Mouse (Mus musculus): ENCODE data around the gene Pitpnm2. TPM values are rescaled to one million over a fixed set of nuclear protein-coding genes. Genes with fewer than 3 reads are reported as not detected.

The Pitpnm2 gene
- polyA plus RNA-seq, 1 experiment from 2014 or later: 10.2 TPM

DNA sequence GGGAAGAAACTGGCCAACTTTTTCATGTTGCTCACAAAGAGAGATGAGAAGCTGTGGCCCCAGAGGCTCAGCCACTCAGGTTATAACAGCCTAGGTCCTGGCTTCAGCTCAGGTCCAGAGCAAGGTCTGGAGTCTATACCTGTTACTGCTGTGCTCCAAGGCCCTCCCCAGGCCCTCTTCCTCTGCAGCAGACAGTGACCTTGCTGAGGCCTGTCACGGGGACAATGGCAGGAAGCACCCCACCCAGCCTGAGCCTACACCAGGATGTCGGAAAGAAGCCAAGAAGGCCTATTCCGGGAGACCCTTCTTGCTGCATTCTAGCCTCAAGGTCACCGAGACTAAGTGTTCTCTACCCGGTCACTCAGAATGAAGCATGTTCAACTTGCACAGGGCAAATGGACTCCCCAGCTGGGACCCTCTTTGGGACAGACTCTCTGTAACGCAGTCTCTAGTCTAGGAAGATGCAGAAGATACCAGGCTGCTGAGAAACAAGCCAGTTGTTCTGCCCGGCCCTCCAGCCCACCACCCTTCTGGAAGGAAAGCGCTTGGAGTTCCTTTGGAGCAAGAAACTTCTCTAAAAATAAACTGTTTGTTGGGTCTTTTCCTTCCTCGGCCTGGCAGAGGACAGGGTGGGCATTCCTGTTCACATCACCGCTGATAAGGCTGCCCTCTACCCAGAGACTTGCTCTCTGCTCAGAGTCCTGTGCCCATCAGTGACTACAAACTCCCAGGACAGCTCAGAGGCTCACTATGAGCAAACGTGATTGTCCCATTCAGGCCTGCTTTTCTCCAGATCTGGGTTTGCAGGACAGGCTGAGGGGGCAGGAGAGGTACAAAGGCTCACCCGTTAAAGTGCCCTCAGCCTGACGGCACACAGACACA is 35.7 kb downstream of the Pitpnm2 start:
- Histone ChIP-seq H3K4me3 (ENCODE audit: control insufficient read depth in 1 of 2, insufficient read depth in 1 of 2, low read depth in 1 of 2, low read length in 2 of 2) (no peak overlapping the region), H3K4me1 (ENCODE audit: control insufficient read depth in 2 of 2, insufficient read depth in 2 of 2, low read length in 2 of 2) (peaks cover 74 to 90% of the 10 kb centered on the region in 2 experiments), H3K27ac (replicated peaks in 1 of 2; ENCODE audit: control insufficient read depth in 1 of 2, insufficient read depth in 1 of 2, low read depth in 2 of 2, low read length in 2 of 2) (peak overlapping the region; percentile 94 to 96), H3K9me3 (ENCODE audit: control insufficient read depth, low read length) (no peaks in the 10 kb centered on the region), H3K4me2 (ENCODE audit: low read length) (peak overlapping the region; percentile 32), H3K36me3 (ENCODE audit: control insufficient read depth, insufficient read depth, low read length) (peaks cover 17% of the 10 kb centered on the region), H3K27me3 (ENCODE audit: control insufficient read depth, insufficient read depth, low read length) (no peaks in the 10 kb centered on the region), H3K9ac (ENCODE audit: low read length) (peak overlapping the region; percentile 59)
- ATAC-seq (ENCODE audit: insufficient number of reproducible peaks, insufficient read depth, low FRiP score, low read depth): peak; percentile 48; the same call in 1 of the 2 replicates
- WGBS: 33% methylated on average over 13 of the region's 13 CpGs

DNA sequence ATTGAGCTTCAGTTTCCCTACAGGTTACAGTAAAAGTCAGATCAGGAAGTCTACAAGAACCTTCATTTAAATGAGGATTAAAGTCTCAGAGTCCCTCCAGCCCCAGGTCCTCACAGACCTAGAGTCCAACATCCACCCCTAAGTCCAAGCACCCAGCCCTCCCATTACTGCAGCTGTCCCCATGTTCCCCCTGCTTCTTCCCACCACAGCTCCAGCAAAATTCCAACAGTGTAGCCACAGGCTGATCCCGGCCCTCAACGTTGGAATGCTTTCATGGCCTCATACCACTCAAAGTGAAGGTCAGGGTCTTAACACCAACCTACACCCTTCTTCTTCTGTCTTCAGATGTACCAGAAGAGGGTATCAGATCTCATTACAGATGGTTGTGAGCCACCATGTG is 37.9 kb downstream of the Pitpnm2 start:
- Histone ChIP-seq H3K9me3 (ENCODE audit: control insufficient read depth, low read length) (no peaks in the 10 kb centered on the region), H3K9ac (ENCODE audit: low read length) (peak overlapping the region; percentile 39; the same call in 1 of the 2 replicates), H3K27ac (replicated peaks in 1 of 2; ENCODE audit: control insufficient read depth in 1 of 2, insufficient read depth in 1 of 2, low read depth in 2 of 2, low read length in 2 of 2) (peak overlapping the region; percentile 1 to 76), H3K4me1 (ENCODE audit: control insufficient read depth in 2 of 2, insufficient read depth in 2 of 2, low read length in 2 of 2) (peaks cover 75 to 90% of the 10 kb centered on the region in 2 experiments), H3K36me3 (ENCODE audit: control insufficient read depth, insufficient read depth, low read length) (peaks cover 17% of the 10 kb centered on the region), H3K27me3 (ENCODE audit: control insufficient read depth, insufficient read depth, low read length) (no peaks in the 10 kb centered on the region), H3K4me2 (ENCODE audit: low read length) (no peak overlapping the region), H3K4me3 (ENCODE audit: control insufficient read depth in 1 of 2, insufficient read depth in 1 of 2, low read depth in 1 of 2, low read length in 2 of 2) (no peak overlapping the region)
- WGBS: 25% methylated on average over 2 of the region's 2 CpGs
- ATAC-seq (ENCODE audit: insufficient number of reproducible peaks, insufficient read depth, low FRiP score, low read depth): no peak

DNA sequence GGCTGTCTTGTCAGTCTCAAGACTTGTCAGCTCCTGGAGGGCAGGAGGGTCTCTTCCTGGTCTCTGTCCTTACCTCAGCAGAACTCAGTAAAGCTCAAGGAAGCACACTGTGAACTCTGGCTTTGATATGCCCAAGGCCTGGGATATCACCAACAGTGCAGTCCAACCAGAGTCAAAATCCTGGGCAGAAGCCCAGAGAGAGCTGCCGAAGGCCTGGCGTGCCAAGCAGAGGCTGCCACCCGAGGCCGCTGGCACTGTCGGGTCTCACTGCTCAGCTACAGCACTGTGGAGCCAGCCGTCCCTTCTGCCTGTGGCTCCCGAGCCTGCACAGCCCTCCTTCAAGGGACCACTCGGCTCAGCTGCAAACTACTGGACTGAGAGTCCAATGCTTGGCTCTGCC is 38.3 kb downstream of the Pitpnm2 start:
- Histone ChIP-seq H3K27ac (replicated peaks in 1 of 2; ENCODE audit: control insufficient read depth in 1 of 2, insufficient read depth in 1 of 2, low read depth in 2 of 2, low read length in 2 of 2) (peak overlapping the region; percentile 1 to 76), H3K4me1 (ENCODE audit: control insufficient read depth in 2 of 2, insufficient read depth in 2 of 2, low read length in 2 of 2) (peaks cover 78 to 90% of the 10 kb centered on the region in 2 experiments), H3K4me2 (ENCODE audit: low read length) (no peak overlapping the region), H3K36me3 (ENCODE audit: control insufficient read depth, insufficient read depth, low read length) (peaks cover 17% of the 10 kb centered on the region), H3K4me3 (ENCODE audit: control insufficient read depth in 1 of 2, insufficient read depth in 1 of 2, low read depth in 1 of 2, low read length in 2 of 2) (no peak overlapping the region), H3K27me3 (ENCODE audit: control insufficient read depth, insufficient read depth, low read length) (no peaks in the 10 kb centered on the region), H3K9me3 (ENCODE audit: control insufficient read depth, low read length) (no peaks in the 10 kb centered on the region), H3K9ac (ENCODE audit: low read length) (peak overlapping the region; percentile 39; the same call in 1 of the 2 replicates)
- WGBS: 63% methylated on average over 8 of the region's 8 CpGs
- ATAC-seq (ENCODE audit: insufficient number of reproducible peaks, insufficient read depth, low FRiP score, low read depth): no peak

DNA sequence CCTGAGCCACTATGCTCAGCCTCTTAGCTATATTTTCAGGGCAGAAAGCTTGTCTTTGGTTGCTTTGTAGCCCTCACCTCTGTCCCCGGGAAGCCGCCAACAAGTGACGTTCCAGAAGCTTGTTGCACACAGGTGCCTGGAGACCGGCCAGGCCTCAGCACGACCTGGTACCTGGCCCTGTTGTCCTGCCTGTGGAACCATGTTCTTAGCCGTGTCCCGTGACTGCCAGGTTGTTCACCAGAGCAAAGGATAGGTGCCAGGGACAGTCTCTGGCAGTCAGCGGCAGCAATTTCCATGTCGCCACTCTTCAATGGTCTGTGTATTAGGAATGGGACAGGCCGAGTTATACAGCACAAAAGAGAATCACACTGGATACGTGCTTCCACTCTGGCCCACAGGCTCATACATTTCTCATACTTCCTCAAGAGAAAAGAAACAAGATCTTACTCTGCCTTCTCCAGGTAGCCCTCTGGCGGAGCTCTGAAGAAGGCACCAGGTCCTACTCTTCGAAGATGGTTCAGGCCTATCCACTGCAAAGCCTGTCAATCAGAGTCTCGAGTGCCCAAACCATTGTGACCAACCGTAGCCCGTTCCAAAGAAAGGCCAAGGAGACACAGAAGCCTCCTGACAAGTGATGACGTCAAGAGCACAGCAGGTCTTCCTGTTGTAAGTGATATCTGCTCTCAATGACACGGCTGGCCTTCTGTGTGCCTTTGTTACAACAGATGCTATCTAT is 39.1 kb downstream of the Pitpnm2 start:
- no peak for ATAC-seq (ENCODE audit: insufficient number of reproducible peaks, insufficient read depth, low FRiP score, low read depth)
- peaks cover 10% of the 10 kb centered on the region for H3K36me3 ChIP-seq (ENCODE audit: control insufficient read depth, insufficient read depth, low read length)
- H3K27ac ChIP-seq (replicated peaks in 1 of 2; ENCODE audit: control insufficient read depth in 1 of 2, insufficient read depth in 1 of 2, low read depth in 2 of 2, low read length in 2 of 2): peak overlapping the region; percentile 8 to 83
- 57% methylated on average over 18 of the region's 18 CpGs for WGBS
- no peak overlapping the region for H3K4me3 ChIP-seq (ENCODE audit: control insufficient read depth in 1 of 2, insufficient read depth in 1 of 2, low read depth in 1 of 2, low read length in 2 of 2)
- H3K27me3 ChIP-seq (ENCODE audit: control insufficient read depth, insufficient read depth, low read length): no peaks in the 10 kb centered on the region
- no peaks in the 10 kb centered on the region for H3K9me3 ChIP-seq (ENCODE audit: control insufficient read depth, low read length)
- H3K4me1 ChIP-seq (ENCODE audit: control insufficient read depth in 2 of 2, insufficient read depth in 2 of 2, low read length in 2 of 2): peaks cover 84 to 90% of the 10 kb centered on the region in 2 experiments
- H3K4me2 ChIP-seq (ENCODE audit: low read length): no peak overlapping the region
- H3K9ac ChIP-seq (ENCODE audit: low read length): peak overlapping the region; percentile 65

DNA sequence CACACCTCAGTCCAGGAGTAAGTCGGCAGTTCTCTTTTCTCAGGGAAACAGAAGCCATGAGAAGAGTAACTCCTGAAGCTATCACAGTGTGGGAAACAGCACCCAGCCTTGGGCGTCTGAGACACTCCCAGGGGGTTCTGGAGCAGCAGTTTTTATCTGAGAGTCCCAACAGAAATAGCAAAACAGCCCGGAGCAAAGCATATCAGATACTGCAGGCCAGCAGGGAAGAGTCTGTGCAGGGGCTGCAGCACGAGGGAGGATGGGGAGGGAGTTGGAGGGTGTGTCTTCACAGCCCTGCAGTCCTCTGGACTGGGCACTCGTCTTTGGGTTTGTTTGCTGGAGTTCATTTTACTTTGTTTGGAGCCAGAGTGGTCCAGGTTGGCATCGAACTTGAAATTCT is 39.7 kb downstream of the Pitpnm2 start:
- Histone ChIP-seq H3K36me3 (ENCODE audit: control insufficient read depth, insufficient read depth, low read length) (peaks cover 4% of the 10 kb centered on the region), H3K9me3 (ENCODE audit: control insufficient read depth, low read length) (no peaks in the 10 kb centered on the region), H3K4me1 (ENCODE audit: control insufficient read depth in 2 of 2, insufficient read depth in 2 of 2, low read length in 2 of 2) (peaks cover 84 to 90% of the 10 kb centered on the region in 2 experiments), H3K4me2 (ENCODE audit: low read length) (no peak overlapping the region), H3K27ac (replicated peaks in 1 of 2; ENCODE audit: control insufficient read depth in 1 of 2, insufficient read depth in 1 of 2, low read depth in 2 of 2, low read length in 2 of 2) (peak overlapping the region; percentile 8 to 83), H3K4me3 (ENCODE audit: control insufficient read depth in 1 of 2, insufficient read depth in 1 of 2, low read depth in 1 of 2, low read length in 2 of 2) (no peak overlapping the region), H3K27me3 (ENCODE audit: control insufficient read depth, insufficient read depth, low read length) (no peaks in the 10 kb centered on the region), H3K9ac (ENCODE audit: low read length) (peak overlapping the region; percentile 65)
- ATAC-seq (ENCODE audit: insufficient number of reproducible peaks, insufficient read depth, low FRiP score, low read depth): no peak
- 21% methylated on average over 6 of the region's 6 CpGs for WGBS

DNA sequence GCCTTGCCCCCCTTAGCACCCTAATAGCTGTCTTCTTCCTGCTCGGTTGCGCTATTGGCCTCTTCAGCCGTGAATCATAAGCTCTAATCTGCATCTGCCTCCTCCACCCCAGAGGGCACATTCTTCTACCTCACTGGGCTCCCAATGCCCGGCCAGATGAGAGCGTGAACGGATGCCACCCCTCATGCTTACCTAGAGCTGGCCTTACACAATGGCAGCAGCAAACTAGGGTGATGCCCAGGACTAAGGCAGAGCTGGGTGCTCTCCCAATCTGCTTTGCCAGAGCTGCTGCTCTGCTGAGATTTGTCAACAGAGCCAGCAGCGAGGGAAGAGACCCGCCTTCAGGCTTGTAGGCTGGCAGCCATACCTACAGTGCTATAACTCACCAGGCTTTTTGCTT is 41.5 kb downstream of the Pitpnm2 start:
- ATAC-seq (ENCODE audit: insufficient number of reproducible peaks, insufficient read depth, low FRiP score, low read depth): no peak
- H3K27ac ChIP-seq (replicated peaks in 1 of 2; ENCODE audit: control insufficient read depth in 1 of 2, insufficient read depth in 1 of 2, low read depth in 2 of 2, low read length in 2 of 2): peak overlapping the region; percentile 66 to 99
- H3K9ac ChIP-seq (ENCODE audit: low read length): peak overlapping the region; percentile 69
- H3K9me3 ChIP-seq (ENCODE audit: control insufficient read depth, low read length): no peaks in the 10 kb centered on the region
- H3K4me3 ChIP-seq (ENCODE audit: control insufficient read depth in 1 of 2, insufficient read depth in 1 of 2, low read depth in 1 of 2, low read length in 2 of 2): no peak overlapping the region
- 59% methylated on average over 8 of the region's 8 CpGs for WGBS
- H3K27me3 ChIP-seq (ENCODE audit: control insufficient read depth, insufficient read depth, low read length): no peaks in the 10 kb centered on the region
- H3K4me1 ChIP-seq (ENCODE audit: control insufficient read depth in 2 of 2, insufficient read depth in 2 of 2, low read length in 2 of 2): peaks cover 82 to 89% of the 10 kb centered on the region in 2 experiments
- peaks cover 3% of the 10 kb centered on the region; the same call in 1 of the 2 replicates for H3K36me3 ChIP-seq (ENCODE audit: control insufficient read depth, insufficient read depth, low read length)
- H3K4me2 ChIP-seq (ENCODE audit: low read length): no peak overlapping the region

DNA sequence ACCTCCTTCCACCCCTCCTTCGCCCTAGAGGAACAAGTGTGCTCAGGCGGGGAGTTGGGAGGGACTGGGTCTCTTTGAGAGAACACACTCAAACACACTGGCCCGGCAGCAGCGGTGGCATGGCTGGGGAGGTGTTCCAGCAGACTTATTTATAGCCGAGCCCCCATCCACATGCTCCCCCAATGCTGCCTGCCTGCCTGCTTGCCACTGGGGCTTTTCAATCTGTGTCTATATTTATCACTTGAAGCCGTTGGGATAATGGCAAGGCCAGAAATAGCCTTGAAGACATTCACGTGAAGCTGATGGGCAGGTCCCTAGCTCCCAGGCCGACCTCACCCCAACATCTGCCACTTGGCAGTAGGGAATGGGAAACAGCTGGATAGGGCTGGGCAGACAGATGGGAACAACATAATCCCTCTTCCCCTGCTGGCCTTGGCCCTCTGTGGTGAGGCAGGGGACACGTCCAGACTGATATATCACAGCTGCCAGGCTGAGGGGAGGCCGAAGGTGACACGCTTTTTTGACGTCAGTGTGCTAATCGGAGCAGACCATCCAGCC is 43.0 kb downstream of the Pitpnm2 start:
- Histone ChIP-seq H3K27ac (replicated peaks in 1 of 2; ENCODE audit: control insufficient read depth in 1 of 2, insufficient read depth in 1 of 2, low read depth in 2 of 2, low read length in 2 of 2) (peak overlapping the region; percentile 85 to 99), H3K4me1 (ENCODE audit: control insufficient read depth in 2 of 2, insufficient read depth in 2 of 2, low read length in 2 of 2) (peaks cover 86 to 94% of the 10 kb centered on the region in 2 experiments), H3K4me3 (ENCODE audit: control insufficient read depth in 1 of 2, insufficient read depth in 1 of 2, low read depth in 1 of 2, low read length in 2 of 2) (no peak overlapping the region), H3K27me3 (ENCODE audit: control insufficient read depth, insufficient read depth, low read length) (no peaks in the 10 kb centered on the region), H3K9me3 (ENCODE audit: control insufficient read depth, low read length) (no peaks in the 10 kb centered on the region), H3K36me3 (ENCODE audit: control insufficient read depth, insufficient read depth, low read length) (peaks cover 3% of the 10 kb centered on the region; the same call in 1 of the 2 replicates), H3K4me2 (ENCODE audit: low read length) (peak overlapping the region; percentile 49), H3K9ac (ENCODE audit: low read length) (peak overlapping the region; percentile 73)
- ATAC-seq (ENCODE audit: insufficient number of reproducible peaks, insufficient read depth, low FRiP score, low read depth): peak; percentile 66
- 7% methylated on average over 13 of the region's 13 CpGs for WGBS
